Mouse (Mus musculus) right cerebral cortex, adult 2 months (tissue): ENCODE results near the gene Gpr119.
A peak's percentile ranks its signal among the peaks of the same experiment; 100 is the strongest.

Source experiments
- DNase-seq, 2 experiments: peaks; one replicate each; pipeline ENCODE4 v3.0.0; 2021 to 2022; ENCODE audit warnings: low spot score in 2 of 2

Gene Gpr119

DNA sequence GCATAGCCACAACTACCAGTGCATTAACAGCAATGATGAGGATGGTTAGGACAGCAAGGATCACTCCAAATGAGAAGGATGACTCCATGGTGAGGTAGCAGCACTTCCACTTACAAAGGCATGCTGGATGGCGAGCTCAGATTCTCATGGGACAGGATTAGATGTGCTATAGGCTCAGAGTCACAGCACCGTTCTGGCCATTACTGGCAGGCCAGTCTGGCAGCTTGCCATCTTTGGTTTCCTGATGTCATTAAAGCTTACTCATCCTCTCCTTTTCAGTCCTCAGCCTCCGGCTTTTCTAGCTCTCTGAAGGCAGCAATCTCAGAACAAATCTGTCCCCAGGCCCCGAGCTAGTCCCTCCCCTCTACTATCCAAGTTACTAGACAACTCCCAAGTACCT is at the start of gene Gpr119:
TSS of gene Gpr119 (minus strand) at position 308 of the 400 bp plus-strand sequence.
- peak in 1 of 2 experiments; percentile 2 for DNase-seq

DNA sequence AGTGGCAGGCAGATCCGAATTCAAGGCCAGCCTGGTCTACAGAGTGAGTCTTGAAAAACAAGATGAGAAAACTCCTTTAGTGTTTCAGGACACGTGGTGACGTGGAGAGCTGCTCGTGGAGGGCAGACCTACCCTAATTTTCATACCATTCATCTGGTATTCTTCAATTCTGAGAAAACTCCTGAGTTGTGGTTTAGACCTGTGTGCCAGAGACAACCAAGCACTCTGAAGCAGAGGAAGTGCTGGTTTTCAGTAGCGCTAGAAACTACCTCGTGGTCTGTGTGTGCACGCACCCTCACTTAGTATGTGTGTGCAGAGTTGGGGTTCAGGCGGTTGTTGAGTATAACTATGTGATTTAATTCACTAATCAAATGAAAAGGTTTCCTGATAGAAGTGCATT is 38.6 kb upstream of the Gpr119 start:
- no peak for DNase-seq

- no peak for DNase-seq
Observed at GRCm38 (mm10) chrX:48709701-48710100, 35.4 kb upstream of the Gpr119 start.

- DNase-seq = peak; percentile 84 to 90
Observed at GRCm38 (mm10) chrX:48694864-48695371, 20.6 kb upstream of the Gpr119 start, which contains the start of gene Rbmx2. Rbmx2 (plus strand) TSS chrX:48695004.

DNA sequence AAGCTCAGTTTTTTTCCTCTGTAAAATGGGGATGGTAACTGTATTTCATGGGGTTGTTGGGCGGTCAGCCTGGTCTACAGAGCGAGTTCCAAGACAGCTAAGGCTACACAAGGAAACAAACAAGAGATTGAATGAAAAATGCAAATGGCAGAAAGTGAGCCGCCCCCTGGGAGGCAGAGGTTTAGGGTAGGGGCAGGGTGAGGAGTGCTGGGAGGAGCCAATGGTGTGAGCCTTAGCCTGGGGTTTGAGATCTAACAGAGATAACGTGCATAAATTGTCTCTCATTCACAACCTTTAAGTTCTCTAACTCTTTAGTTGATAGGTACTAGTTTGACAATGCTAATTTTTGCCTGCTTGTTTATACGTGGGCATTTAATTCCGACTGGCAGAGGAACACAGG is 20.2 kb upstream of the Gpr119 start:
- DNase-seq = no peak

DNA sequence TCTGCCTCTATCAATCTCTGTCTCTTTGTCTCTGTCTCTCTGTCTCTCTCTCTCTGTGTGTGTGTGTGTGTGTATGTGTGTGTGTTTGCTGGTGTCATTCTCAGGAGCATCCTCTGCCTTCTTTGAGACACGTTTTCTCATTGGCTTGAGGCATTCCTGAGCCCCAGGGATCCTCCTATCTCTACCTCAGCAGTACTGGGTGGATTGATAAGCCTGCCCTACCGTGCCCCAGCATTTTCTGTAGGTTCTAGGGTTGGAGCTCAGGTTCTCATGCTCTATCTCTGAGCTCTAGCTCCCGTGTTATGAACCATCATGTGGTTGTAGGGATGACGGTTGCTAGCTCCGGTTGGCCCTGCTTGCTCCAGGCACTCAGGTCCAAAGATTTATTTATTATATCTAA is 9.6 kb upstream of the Gpr119 start:
- no peak for DNase-seq

DNA sequence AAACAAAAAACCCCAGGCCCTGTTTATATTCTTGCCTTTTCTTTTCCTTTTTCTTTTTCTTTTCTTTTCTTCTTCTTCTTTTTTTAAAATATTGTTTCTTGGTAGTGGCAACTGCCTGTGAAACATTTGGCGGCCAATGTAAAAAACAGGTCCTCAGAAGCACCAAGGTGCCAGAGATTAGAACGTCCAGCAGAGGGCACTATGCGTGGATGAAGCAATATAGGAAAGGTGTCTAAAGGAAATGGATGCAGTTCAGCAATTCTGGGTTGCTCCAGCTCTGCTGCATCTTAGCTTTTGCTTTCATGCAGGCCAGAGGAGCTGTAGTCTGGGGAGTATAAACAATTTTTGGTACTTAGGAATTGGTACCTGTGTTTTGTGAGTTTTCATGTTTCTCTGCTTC is 9.2 kb upstream of the Gpr119 start:
- DNase-seq = peak; percentile 27 to 50

- DNase-seq = no peak
Observed at GRCm38 (mm10) chrX:48671714-48672113, 2.6 kb downstream of the Gpr119 start.

GRCm38 (mm10) chrX:48669588-48669987 is 4.7 kb downstream of the Gpr119 start:
- DNase-seq = no peak

DNA sequence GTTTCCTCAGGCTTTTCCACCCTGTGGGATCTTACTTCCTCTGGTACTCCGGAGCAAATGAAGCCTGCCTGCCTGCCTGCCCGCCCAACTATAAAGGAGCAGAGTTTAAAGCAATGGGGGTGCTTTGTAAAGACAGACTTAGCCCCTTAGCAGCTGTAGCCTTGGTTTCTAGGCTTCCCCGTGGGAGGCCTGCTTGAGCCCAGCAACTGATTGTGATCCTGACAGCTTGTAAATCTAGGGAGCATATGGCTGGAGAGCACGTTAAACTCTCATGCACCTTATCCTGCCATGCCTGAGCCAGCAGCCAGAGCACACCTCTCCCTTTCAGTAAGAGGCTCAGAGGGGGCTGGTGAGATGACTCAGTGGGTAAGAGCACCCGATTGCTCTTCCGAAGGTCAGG is 7.5 kb downstream of the Gpr119 start:
- no peak for DNase-seq

- DNase-seq = peak; percentile 38 to 47
Observed at GRCm38 (mm10) chrX:48644122-48644521, 30.2 kb downstream of the Gpr119 start.

DNA sequence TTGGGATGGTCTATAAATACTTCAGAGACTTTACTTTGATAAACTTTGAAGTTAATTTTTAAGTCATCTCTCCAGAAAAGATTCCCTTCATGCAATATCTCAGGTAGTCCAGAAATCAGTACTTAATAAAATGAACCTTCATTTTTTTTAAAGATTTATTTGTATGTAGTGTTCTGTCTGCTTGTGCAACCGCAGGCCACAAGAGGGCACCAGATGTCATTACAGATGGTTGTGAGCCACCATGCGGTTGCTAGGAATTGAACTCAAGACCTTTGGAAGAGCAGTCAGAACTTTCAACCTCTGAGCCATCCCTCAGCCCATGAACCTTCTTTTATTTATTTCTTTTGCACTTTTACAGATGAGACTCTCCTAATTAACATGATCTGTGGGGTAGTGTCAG is 37.2 kb downstream of the Gpr119 start:
- DNase-seq = no peak

GRCm38 (mm10) chrX:48624054-48624420 is 50.2 kb downstream of the Gpr119 start:
- no peak for DNase-seq

DNA sequence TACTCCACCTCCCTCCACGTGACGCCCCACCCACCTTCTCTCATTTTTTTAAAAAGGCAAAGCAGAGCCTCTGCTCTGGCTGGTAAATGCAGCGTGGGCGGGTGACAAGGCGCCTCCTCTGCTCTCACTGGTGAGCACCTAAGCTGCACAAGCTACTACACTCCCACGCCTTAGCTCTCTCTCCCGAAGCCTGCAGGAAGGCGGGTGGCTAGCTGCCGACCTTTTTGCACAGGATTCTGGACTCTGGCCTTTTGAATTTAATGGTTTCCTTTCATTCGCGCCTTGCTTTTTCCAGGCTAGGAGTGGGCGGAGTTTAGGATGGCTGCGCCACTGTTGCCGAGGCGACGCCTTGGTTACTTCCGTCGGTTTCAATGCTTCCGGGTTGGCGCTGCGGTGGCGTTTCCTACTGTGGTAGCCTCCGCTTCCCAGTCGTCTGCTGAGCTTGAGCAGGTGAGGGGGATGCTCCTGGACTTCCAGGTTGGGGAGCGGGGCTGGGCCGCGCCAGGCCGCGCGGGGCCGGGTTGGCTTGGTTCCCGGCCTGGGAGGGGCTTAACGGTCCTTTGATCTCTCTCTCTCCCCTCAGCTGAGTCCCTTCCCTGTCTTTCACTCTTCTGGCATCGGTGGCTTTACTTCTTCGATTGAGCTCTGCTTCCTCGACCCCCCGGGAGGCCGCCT is 50.8 kb downstream of the Gpr119 start, which contains the start of gene Slc25a14:
TSS of gene Slc25a14 (plus strand) at position 35 of the 675 bp plus-strand sequence.
- peak; percentile 79 to 84 for DNase-seq

- DNase-seq = no peak
Observed at GRCm38 (mm10) chrX:48623049-48623378, 51.3 kb downstream of the Gpr119 start.
